9 mouse cellular contexts compared by ENCODE assay signal in the genomic region with DNA sequence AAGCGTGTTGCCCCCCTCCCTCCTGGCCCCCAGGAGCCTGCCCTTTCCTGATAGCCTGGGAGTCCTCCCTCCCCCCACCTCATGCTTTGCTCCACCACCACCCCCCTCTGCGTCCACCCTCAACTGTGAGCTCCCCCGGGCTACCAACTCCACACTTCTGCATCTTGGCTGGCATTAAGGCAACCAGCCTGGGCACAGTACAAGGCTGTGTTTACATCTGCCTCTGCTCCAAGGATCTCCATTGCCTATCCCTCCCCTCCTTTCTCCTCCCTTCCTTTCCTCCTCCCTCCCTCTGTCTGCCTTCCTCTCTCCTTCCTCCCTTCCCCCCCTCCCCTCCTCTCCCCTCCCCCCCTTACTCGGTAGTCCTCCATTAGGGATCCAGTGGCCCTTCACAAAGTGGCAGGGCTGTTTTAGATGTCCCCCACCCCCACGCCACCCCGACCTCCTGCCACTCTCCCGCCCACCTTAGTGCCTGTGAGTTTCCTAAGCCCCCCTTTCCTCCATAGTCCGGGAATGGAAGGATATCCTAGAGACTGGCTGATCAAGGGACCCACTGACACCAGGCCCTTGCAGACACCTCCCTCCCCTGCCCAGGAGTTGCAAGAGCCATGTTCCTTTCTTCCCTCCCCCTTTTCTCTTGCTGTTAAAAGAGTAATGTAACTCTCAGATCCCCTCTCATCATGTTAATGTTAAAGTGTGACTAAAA. TPM values are rescaled to one million over a fixed set of nuclear protein-coding genes. Genes with fewer than 3 reads are reported as not detected.
DNase-seq lines count a peak whose midpoint lies in the region; ATAC-seq and TF ChIP-seq lines count a peak whose summit lies in the region.
"Had no signal": no experiment of that assay in that cellular context is flagged by ENCODE, and none has a peak within 500 bp of the region (broad histone marks: within the 10 kb centered on the region; RNA-seq: fewer than 3 reads in every experiment).

No protein-coding gene starts in this region.

- peaks cover 63% of the 10 kb centered on the region for H3K4me1 ChIP-seq in heart, embryonic 13.5 days
- peaks cover 17% of the 10 kb centered on the region for H3K4me1 ChIP-seq in neural tube, embryonic 13.5 days (replicated peaks)
- H3K4me1 ChIP-seq in limb, embryonic 10.5 days, result peaks cover 22% of the 10 kb centered on the region
- peaks cover 7% of the 10 kb centered on the region for H3K4me1 ChIP-seq in stomach, postnatal 0 days (replicated peaks; ENCODE audit: control insufficient read depth, insufficient read depth)

- peak overlapping the region; percentile 51 for H3K4me2 ChIP-seq in heart, embryonic 13.5 days
- no peak overlapping the region for H3K4me2 ChIP-seq in neural tube, embryonic 13.5 days
- no peak overlapping the region for H3K4me2 ChIP-seq in stomach, postnatal 0 days (replicated peaks; ENCODE audit: low read depth)

- H3K9ac ChIP-seq in heart, embryonic 13.5 days, result peak overlapping the region; percentile 58
- no peak overlapping the region for H3K9ac ChIP-seq in neural tube, embryonic 13.5 days
- H3K9ac ChIP-seq in stomach, postnatal 0 days (ENCODE audit: low read length), result no peak overlapping the region; the same call in 1 of the 2 replicates

- no peaks in the 10 kb centered on the region for H3K36me3 ChIP-seq in heart, embryonic 13.5 days
- H3K36me3 ChIP-seq in neural tube, embryonic 13.5 days, result no peaks in the 10 kb centered on the region
- no peaks in the 10 kb centered on the region for H3K36me3 ChIP-seq in limb, embryonic 10.5 days
- no peaks in the 10 kb centered on the region for H3K36me3 ChIP-seq in stomach, postnatal 0 days (ENCODE audit: control insufficient read depth, insufficient read depth, low read length)

- no peak for DNase-seq in heart, adult 8-10 months (ENCODE audit: low spot score)
- DNase-seq in neural tube, embryonic 10.5 days (ENCODE audit: extremely low spot score, low spot score), result no peak
- no peak for DNase-seq in limb, embryonic 10.5 days (ENCODE audit: low spot score)
- no peak for DNase-seq in stomach, postnatal 0 days (ENCODE audit: low spot score)
- DNase-seq in urinary bladder, adult 2 months (ENCODE audit: low spot score), result no peak
- DNase-seq in frontal cortex, postnatal 25 days (ENCODE audit: low spot score in 2 of 2), result no peak
- DNase-seq: kidney, adult 18-20 months had no signal

- ATAC-seq in heart, embryonic 13.5 days (ENCODE audit: extremely low read depth, insufficient number of reproducible peaks, low FRiP score, low TSS enrichment), result no peak
- ATAC-seq in neural tube, embryonic 13.5 days (ENCODE audit: low read depth), result peak; percentile 40; the same call in 1 of the 2 replicates
- no peak for ATAC-seq in stomach, postnatal 0 days (ENCODE audit: low FRiP score, low TSS enrichment)

- no peak for TF ChIP-seq CTCF in stomach, postnatal 0 days (IDR thresholded peaks at IDR 0.05; ENCODE audit: low read depth)

- peak overlapping the region; percentile 72 for H3K27ac ChIP-seq in heart, embryonic 13.5 days (replicated peaks)
- no peak overlapping the region for H3K27ac ChIP-seq in neural tube, embryonic 13.5 days (replicated peaks)
- H3K27ac ChIP-seq in limb, embryonic 10.5 days, result peak overlapping the region; percentile 66
- peak overlapping the region; percentile 73 for H3K27ac ChIP-seq in stomach, postnatal 0 days (replicated peaks)

- no peaks in the 10 kb centered on the region for H3K9me3 ChIP-seq in heart, embryonic 13.5 days
- H3K9me3 ChIP-seq in neural tube, embryonic 13.5 days, result no peaks in the 10 kb centered on the region
- H3K9me3 ChIP-seq in limb, embryonic 10.5 days (replicated peaks), result no peaks in the 10 kb centered on the region
- no peaks in the 10 kb centered on the region for H3K9me3 ChIP-seq in stomach, postnatal 0 days (ENCODE audit: control insufficient read depth, low read length)

- TF ChIP-seq EP300 in stomach, postnatal 0 days (optimal IDR thresholded peaks at IDR 0.05), result no peak

- 37% methylated on average over 8 of the region's 8 CpGs for WGBS in heart, embryonic 13.5 days
- WGBS in neural tube, embryonic 13.5 days, result 48% methylated on average over 7 of the region's 8 CpGs
- WGBS in limb, embryonic 10.5 days, result 52% methylated on average over 8 of the region's 8 CpGs
- 38% methylated on average over 7 of the region's 8 CpGs for WGBS in stomach, postnatal 0 days

- no peaks in the 10 kb centered on the region for H3K27me3 ChIP-seq in heart, embryonic 13.5 days (replicated peaks)
- no peaks in the 10 kb centered on the region for H3K27me3 ChIP-seq in neural tube, embryonic 13.5 days
- no peaks in the 10 kb centered on the region for H3K27me3 ChIP-seq in limb, embryonic 10.5 days (ENCODE audit: low read depth, poor library complexity, severe bottlenecking)
- H3K27me3 ChIP-seq in stomach, postnatal 0 days (ENCODE audit: control insufficient read depth, insufficient read depth, low read length), result no peaks in the 10 kb centered on the region

- no peak overlapping the region for H3K4me3 ChIP-seq in heart, embryonic 13.5 days
- H3K4me3 ChIP-seq in neural tube, embryonic 13.5 days, result no peak overlapping the region
- H3K4me3 ChIP-seq in limb, embryonic 10.5 days, result no peak overlapping the region
- H3K4me3 ChIP-seq in stomach, postnatal 0 days (ENCODE audit: low read depth, low read length), result no peak overlapping the region

RNA-seq across cellular contexts. Expression of a gene that starts 34.2 kb away (rescaled TPM):
- 2.1 and 2.3 TPM in 2 replicates for polyA plus RNA-seq in heart, embryonic 13.5 days (2015; fragmentation: Nextera tagmentation; extraction: Ambion mirVana)
- total RNA-seq in heart, adult 8-10 months (2022), result 1 to 10 TPM; 3.6 to 5.1 (median 4.4) TPM
- polyA plus RNA-seq in neural tube, embryonic 13.5 days (2015; fragmentation: Nextera tagmentation; extraction: Ambion mirVana), result 0.47 and 0.49 TPM in 2 replicates
- polyA plus RNA-seq in limb, embryonic 10.5 days (2016; fragmentation: Nextera tagmentation; extraction: Ambion mirVana), result 0.05 and 0.10 TPM in 2 replicates
- 1.1 and 1.4 TPM in 2 replicates for polyA plus RNA-seq in stomach, postnatal 0 days (2015; fragmentation: Nextera tagmentation; extraction: Ambion mirVana)
- polyA plus RNA-seq in urinary bladder, adult 2 months (2012; rRNA removed), result 7.9 and 11.1 TPM in 2 replicates
